Mouse (Mus musculus) heart, adult 9 months (tissue): ENCODE results near the gene B3gnt3.

Source experiments
- DNase-seq, 2 experiments: peaks; one replicate each; pipeline ENCODE4 v3.0.0; 2022; ENCODE audit warnings: low spot score in 2 of 2

Gene B3gnt3

DNA sequence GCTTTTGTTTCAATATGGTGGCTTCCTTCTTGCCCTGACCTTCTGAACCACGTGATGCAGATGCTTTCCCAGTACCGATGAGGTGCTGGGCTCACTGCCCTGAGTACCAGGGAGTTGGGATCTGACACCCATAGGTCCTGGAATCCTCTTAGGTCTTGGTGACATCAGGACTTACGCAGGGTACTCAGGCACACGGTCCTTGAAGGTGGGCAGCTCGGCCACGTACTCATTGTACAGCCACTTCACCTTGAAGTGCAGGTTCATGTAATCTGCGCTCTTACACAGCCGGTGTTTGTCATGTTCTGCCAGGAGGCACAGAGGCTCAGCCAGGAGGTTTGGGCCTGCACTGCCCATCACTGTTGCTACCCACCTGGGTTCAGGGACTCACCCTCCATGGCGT lies 56.1 kb downstream of the B3gnt3 start:
- DNase-seq = no peak
